Mouse (Mus musculus): ENCODE measurements around the gene Rpl26.

GRCm38 (mm10) chr11:68897120-68897519, 4.3 kb upstream of the Rpl26 start:
- no peak for TF ChIP-seq EP300 (IDR thresholded peaks at IDR 0.05; ENCODE audit: insufficient read depth, low read depth, low read length)
- TF ChIP-seq CTCF (IDR thresholded peaks at IDR 0.05; ENCODE audit: low read depth, low read length) = peak; percentile 66
- TF ChIP-seq POLR2A (IDR thresholded peaks at IDR 0.05; ENCODE audit: insufficient read depth, low read length) = no peak
